Mouse (Mus musculus) spleen, adult 2 months (tissue): ENCODE results near the gene Mga.

ENCODE experiments used
- CTCF ChIP-seq: fragments of 200-500 bp; IDR thresholded peaks from 2 replicates; pipeline ENCODE4 v1.5.1; 2011; ENCODE audit warnings: mild to moderate bottlenecking, inconsistent platforms; ENCODE audit not compliant: insufficient read depth, insufficient read length, insufficient replicate concordance; ENCODE audit errors: extremely low read depth
- POLR2A ChIP-seq: fragments of 200-500 bp; IDR thresholded peaks from 2 replicates; pipeline ENCODE4 v1.6.1; 2011; ENCODE audit warnings: low read depth, low read length, inconsistent platforms

GRCm38 (mm10) chr2:119972537-119972879 lies 75.5 kb downstream of the Mga start, which contains the start of gene Mapkbp1:
- no peak for TF ChIP-seq POLR2A
- no peak for TF ChIP-seq CTCF
